Mouse (Mus musculus): Measurements from ENCODE around the gene Yipf4.
"Not testable (repeated sequence)": the region's sequence is repeated elsewhere in the genome, so short reads cannot be mapped to it uniquely, and the experiment has no call there.

DNA sequence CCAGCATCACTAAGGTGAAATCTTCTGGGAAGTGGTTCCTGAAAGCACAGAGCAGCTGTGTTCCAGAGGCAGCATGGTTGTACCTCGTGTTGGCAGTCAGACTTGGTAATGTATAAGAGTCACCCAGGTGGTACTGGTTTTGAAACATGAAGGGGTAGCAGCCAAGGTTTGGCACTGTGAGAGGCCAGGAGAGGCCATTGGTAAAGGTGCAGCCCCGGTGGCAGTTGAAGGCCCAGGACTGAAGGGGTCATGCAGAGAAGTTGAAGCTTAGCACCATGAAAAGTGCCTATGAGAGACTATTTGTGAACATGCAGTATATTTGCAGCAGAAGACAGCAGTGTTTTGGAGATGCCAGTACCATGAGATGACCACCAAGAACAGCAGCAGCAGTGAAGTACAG is 21.3 kb upstream of the Yipf4 start:
- not testable (repeated sequence) for TF ChIP-seq CTCF, EP300 (IDR thresholded peaks at IDR 0.05; ENCODE audit: low read depth)
